Mouse (Mus musculus): ENCODE measurements around the gene Ccdc163. TPM values are rescaled to one million over a fixed set of nuclear protein-coding genes. Genes with fewer than 3 reads are reported as not detected.

The Ccdc163 gene
- total and polyA plus RNA-seq, 3 experiments: 15.3 to 27.9 (median 18.1) TPM

GRCm38 (mm10) chr4:116768510-116768909 lies 60.2 kb downstream of the Ccdc163 start:
- H3K4me3 ChIP-seq (replicated peaks in 1 of 3; ENCODE audit: low read depth in 2 of 3, low read length in 2 of 3, poor library complexity in 1 of 3): no peak overlapping the region
- in situ Hi-C loops (cut with MboI; ENCODE audit: low pct_ligation_motif_present, low pct_unique_long_range_greater_than_20kb, low sequenced_read_pairs): no loop called here
- no peaks in the 10 kb centered on the region for H3K27me3 ChIP-seq (replicated peaks)
- TF ChIP-seq BHLHE40 (IDR thresholded peaks at IDR 0.05; ENCODE audit: low read depth, low read length) (no peak), ELF1 (IDR thresholded peaks at IDR 0.05; ENCODE audit: low read depth, low read length) (no peak), ZC3H11A (IDR thresholded peaks at IDR 0.05; ENCODE audit: low read depth, low read length) (no peak), TBP (conservative IDR thresholded peaks at IDR 0.05; ENCODE audit: low read depth, low read length) (no peak), ETS1 (conservative IDR thresholded peaks at IDR 0.05; ENCODE audit: low read depth, low read length) (no peak), JUN (IDR thresholded peaks at IDR 0.05; ENCODE audit: insufficient read depth, low read depth, low read length) (no peak), HCFC1 (IDR thresholded peaks at IDR 0.05; ENCODE audit: low read depth, low read length) (no peak), MEF2A (IDR thresholded peaks at IDR 0.05; ENCODE audit: borderline replicate concordance, low read depth, low read length) (no peak), USF1 (IDR thresholded peaks at IDR 0.05; ENCODE audit: low read depth, low read length) (no peak), JUND (conservative IDR thresholded peaks at IDR 0.05; ENCODE audit: low read depth, low read length) (no peak), CHD2 (IDR thresholded peaks at IDR 0.05; ENCODE audit: low read length) (no peak)
- H3K36me3 ChIP-seq (replicated peaks in 1 of 2; ENCODE audit: control insufficient read depth in 1 of 2, insufficient read depth in 1 of 2, low read length in 1 of 2): no peaks in the 10 kb centered on the region
- H3K4me1 ChIP-seq (ENCODE audit: control insufficient read depth in 1 of 2, insufficient read depth in 2 of 2): no peaks in the 10 kb centered on the region
- H3K79me2 ChIP-seq (replicated peaks; ENCODE audit: control insufficient read depth, extremely low read depth, insufficient read depth, poor library complexity, severe bottlenecking): no peaks in the 10 kb centered on the region
- no peak overlapping the region for H3K27ac ChIP-seq (ENCODE audit: insufficient read depth, low read depth)
- dilution Hi-C loops (cut with MboI; ENCODE audit: extremely low pct_ligation_motif_present, extremely low pct_unique_long_range_greater_than_20kb, low sequenced_read_pairs): no loop called here
- no peak overlapping the region for H3K4me2 ChIP-seq (ENCODE audit: insufficient read depth, low read depth, poor library complexity, severe bottlenecking)
- no peak for DNase-seq (ENCODE audit: extremely low read depth)
- no peaks in the 10 kb centered on the region for H3K9me3 ChIP-seq (replicated peaks; ENCODE audit: low read length)
- no peak overlapping the region for H3K9ac ChIP-seq (ENCODE audit: insufficient read depth, low read depth)

GRCm38 (mm10) chr4:116769060-116769459 lies 60.8 kb downstream of the Ccdc163 start:
- dilution Hi-C loops (cut with MboI; ENCODE audit: extremely low pct_ligation_motif_present, extremely low pct_unique_long_range_greater_than_20kb, low sequenced_read_pairs): no loop called here
- no peak overlapping the region for H3K4me2 ChIP-seq (ENCODE audit: insufficient read depth, low read depth, poor library complexity, severe bottlenecking)
- DNase-seq (ENCODE audit: extremely low read depth): no peak

More at GRCm38 (mm10) chr4:116769060-116769459, 60.8 kb downstream of the Ccdc163 start:
- H3K4me3 ChIP-seq (replicated peaks in 1 of 3; ENCODE audit: low read depth in 2 of 3, low read length in 2 of 3, poor library complexity in 1 of 3): no peak overlapping the region
- H3K9ac ChIP-seq (ENCODE audit: insufficient read depth, low read depth): no peak overlapping the region
- in situ Hi-C loops (cut with MboI; ENCODE audit: low pct_ligation_motif_present, low pct_unique_long_range_greater_than_20kb, low sequenced_read_pairs): no loop called here
- H3K27me3 ChIP-seq (replicated peaks): no peaks in the 10 kb centered on the region
- H3K4me1 ChIP-seq (ENCODE audit: control insufficient read depth in 1 of 2, insufficient read depth in 2 of 2): no peaks in the 10 kb centered on the region
- no peak for TF ChIP-seq RAD21 (IDR thresholded peaks at IDR 0.05; ENCODE audit: low read depth, low read length)
- TF ChIP-seq MAX (IDR thresholded peaks at IDR 0.05; ENCODE audit: low read length): no peak
- no peak for TF ChIP-seq USF1 (IDR thresholded peaks at IDR 0.05; ENCODE audit: low read depth, low read length)
- TF ChIP-seq MYC (IDR thresholded peaks at IDR 0.05; ENCODE audit: low read depth, low read length): no peak
- TF ChIP-seq UBTF (IDR thresholded peaks at IDR 0.05; ENCODE audit: low read depth, low read length): no peak
- no peak for TF ChIP-seq PAX5 (IDR thresholded peaks at IDR 0.05; ENCODE audit: low read length)
- no peak for TF ChIP-seq TBP (conservative IDR thresholded peaks at IDR 0.05; ENCODE audit: low read depth, low read length)
- no peak for TF ChIP-seq GABPA (IDR thresholded peaks at IDR 0.05; ENCODE audit: insufficient replicate concordance, low read depth, low read length)
- TF ChIP-seq POLR2AphosphoS2 (IDR thresholded peaks at IDR 0.05; ENCODE audit: low read depth, low read length): no peak
- TF ChIP-seq MAFK (IDR thresholded peaks at IDR 0.05; ENCODE audit: insufficient replicate concordance, low read length): no peak
- TF ChIP-seq RCOR1 (conservative IDR thresholded peaks at IDR 0.05; ENCODE audit: low read depth, low read length): no peak
- TF ChIP-seq HCFC1 (IDR thresholded peaks at IDR 0.05; ENCODE audit: low read depth, low read length): no peak
- no peak for TF ChIP-seq ZMIZ1 (IDR thresholded peaks at IDR 0.05; ENCODE audit: low read depth, low read length)
- TF ChIP-seq ELF1 (IDR thresholded peaks at IDR 0.05; ENCODE audit: low read depth, low read length): no peak
- no peak for TF ChIP-seq SIN3A (IDR thresholded peaks at IDR 0.05; ENCODE audit: low read length)
- TF ChIP-seq MEF2A (IDR thresholded peaks at IDR 0.05; ENCODE audit: borderline replicate concordance, low read depth, low read length): no peak
- no peaks in the 10 kb centered on the region for H3K36me3 ChIP-seq (replicated peaks in 1 of 2; ENCODE audit: control insufficient read depth in 1 of 2, insufficient read depth in 1 of 2, low read length in 1 of 2)
- no peaks in the 10 kb centered on the region for H3K9me3 ChIP-seq (replicated peaks; ENCODE audit: low read length)
- H3K79me2 ChIP-seq (replicated peaks; ENCODE audit: control insufficient read depth, extremely low read depth, insufficient read depth, poor library complexity, severe bottlenecking): no peaks in the 10 kb centered on the region
- no peak overlapping the region for H3K27ac ChIP-seq (ENCODE audit: insufficient read depth, low read depth)
